Mouse (Mus musculus) limb, embryonic 13.5 days (tissue): ENCODE measurements at regions not wholly inside any gene's neighbourhood (a gene's known extent, or its start where the extent isn't known, plus 50 kb on each side); places are given as distances from the start of the nearest gene placed in this dataset.

Experiments used
- ATAC-seq: fragments of 200-750 bp; cut with Nextera tagmentation; 2 replicates; pipeline ENCODE4 v1.8.0; 2017; ENCODE audit warnings: low read depth, moderate number of reproducible peaks, moderate TSS enrichment; ENCODE audit not compliant: low FRiP score
- H3K27ac ChIP-seq: fragments of 300-500 bp; sonication (generic); 2 replicates; pipeline ENCODE4 v1.5.1; 2015; ENCODE audit warnings: inconsistent platforms, mild to moderate bottlenecking, moderate library complexity
- H3K27me3 ChIP-seq: fragments of 300-500 bp; sonication (generic); 2 replicates; pipeline ENCODE4 v1.6.1; 2015; ENCODE audit warnings: mild to moderate bottlenecking, inconsistent platforms
- H3K36me3 ChIP-seq: fragments of 300-500 bp; sonication (generic); 2 replicates; pipeline ENCODE4 v1.6.1; 2015; ENCODE audit warnings: inconsistent platforms, mild to moderate bottlenecking, moderate library complexity
- H3K4me1 ChIP-seq: fragments of 300-500 bp; sonication (generic); 2 replicates; pipeline ENCODE4 v1.6.1; 2015; ENCODE audit warnings: inconsistent platforms
- H3K4me2 ChIP-seq: fragments of 300-500 bp; sonication (generic); replicated peaks from 2 replicates; pipeline ENCODE4 v1.6.1; 2015; ENCODE audit warnings: inconsistent platforms, mild to moderate bottlenecking, moderate library complexity
- H3K4me3 ChIP-seq: fragments of 300-500 bp; sonication (generic); 2 replicates; pipeline ENCODE4 v1.5.1; 2015; ENCODE audit warnings: moderate library complexity, mild to moderate bottlenecking, inconsistent platforms
- H3K9ac ChIP-seq: fragments of 300-500 bp; sonication (generic); 2 replicates; pipeline ENCODE4 v1.6.1; 2015; ENCODE audit warnings: mild to moderate bottlenecking, inconsistent platforms
- H3K9me3 ChIP-seq: fragments of 300-500 bp; sonication (generic); 2 replicates; pipeline ENCODE4 v1.6.1; 2016; ENCODE audit warnings: inconsistent platforms
- WGBS: fragments of 180-500 bp; shearing (Covaris S2); methylation state at CpG from one replicate; pipeline ENCODE4 v1.1.7; 2015; 5-methylcytosine and 5-hydroxymethylcytosine counted together

- no peaks in the 10 kb centered on the region for H3K36me3 ChIP-seq
- no peaks in the 10 kb centered on the region for H3K4me1 ChIP-seq
Measured at GRCm38 (mm10) chr10:126727840-126728239, 173.3 kb downstream of the Atp23 start.

GRCm38 (mm10) chr10:126717961-126718360 is 183.2 kb downstream of the Atp23 start:
- H3K9ac ChIP-seq, result no peak overlapping the region
- no peaks in the 10 kb centered on the region for H3K27me3 ChIP-seq
- H3K4me2 ChIP-seq, result no peak overlapping the region
- H3K27ac ChIP-seq, result no peak overlapping the region
- 68% methylated on average over 2 of the region's 2 CpGs for WGBS
- ATAC-seq, result no peak
- H3K36me3 ChIP-seq, result no peaks in the 10 kb centered on the region
- H3K9me3 ChIP-seq, result no peaks in the 10 kb centered on the region
- no peak overlapping the region for H3K4me3 ChIP-seq
- no peaks in the 10 kb centered on the region for H3K4me1 ChIP-seq

More at GRCm38 (mm10) chr10:126727840-126728239, 173.3 kb downstream of the Atp23 start:
- Histone ChIP-seq H3K4me3 (no peak overlapping the region), H3K9me3 (no peaks in the 10 kb centered on the region), H3K27ac (no peak overlapping the region), H3K4me2 (no peak overlapping the region), H3K9ac (no peak overlapping the region), H3K27me3 (no peaks in the 10 kb centered on the region)
- ATAC-seq, result no peak
- WGBS, result 72% methylated on average over 4 of the region's 4 CpGs

- no peak overlapping the region for H3K4me2 ChIP-seq
- no peak overlapping the region for H3K9ac ChIP-seq
- no peak for ATAC-seq
- H3K36me3 ChIP-seq, result no peaks in the 10 kb centered on the region
- no peak overlapping the region for H3K27ac ChIP-seq
- WGBS, result 10% methylated on average over 3 of the region's 3 CpGs
- H3K9me3 ChIP-seq, result no peaks in the 10 kb centered on the region
- no peak overlapping the region for H3K4me3 ChIP-seq
- H3K4me1 ChIP-seq, result peaks cover 11% of the 10 kb centered on the region
- no peaks in the 10 kb centered on the region for H3K27me3 ChIP-seq
Measured at GRCm38 (mm10) chr10:126711758-126712157, 189.4 kb downstream of the Atp23 start.

- no peaks in the 10 kb centered on the region for H3K9me3 ChIP-seq
- no peak for ATAC-seq
- no peak overlapping the region for H3K4me3 ChIP-seq
- no peak overlapping the region for H3K27ac ChIP-seq
- no peaks in the 10 kb centered on the region for H3K36me3 ChIP-seq
- H3K4me1 ChIP-seq, result peaks cover 11% of the 10 kb centered on the region
- H3K27me3 ChIP-seq, result no peaks in the 10 kb centered on the region
- WGBS, result 69% methylated on average over 14 of the region's 14 CpGs
- no peak overlapping the region for H3K4me2 ChIP-seq
- no peak overlapping the region for H3K9ac ChIP-seq
Measured at GRCm38 (mm10) chr10:126709219-126709917, 191.8 kb downstream of the Atp23 start.

GRCm38 (mm10) chr10:126708730-126709129 is 192.4 kb downstream of the Atp23 start:
- peaks cover 11% of the 10 kb centered on the region for H3K4me1 ChIP-seq
- WGBS, result 76% methylated on average over 4 of the region's 4 CpGs
- ATAC-seq, result no peak
- no peak overlapping the region for H3K4me3 ChIP-seq
- H3K36me3 ChIP-seq, result no peaks in the 10 kb centered on the region
- no peaks in the 10 kb centered on the region for H3K9me3 ChIP-seq
- no peak overlapping the region for H3K9ac ChIP-seq
- no peaks in the 10 kb centered on the region for H3K27me3 ChIP-seq
- no peak overlapping the region for H3K27ac ChIP-seq
- no peak overlapping the region for H3K4me2 ChIP-seq

GRCm38 (mm10) chr10:126708215-126708614 is 192.9 kb downstream of the Atp23 start:
- H3K27me3 ChIP-seq, result no peaks in the 10 kb centered on the region
- no peaks in the 10 kb centered on the region for H3K9me3 ChIP-seq
- no peaks in the 10 kb centered on the region for H3K36me3 ChIP-seq
- H3K4me1 ChIP-seq, result peaks cover 11% of the 10 kb centered on the region
- no peak for ATAC-seq
- H3K9ac ChIP-seq, result no peak overlapping the region
- H3K27ac ChIP-seq, result no peak overlapping the region
- no peak overlapping the region for H3K4me3 ChIP-seq
- no peak overlapping the region for H3K4me2 ChIP-seq
- 79% methylated on average over 4 of the region's 4 CpGs for WGBS

GRCm38 (mm10) chr10:126697086-126697485 is 204.1 kb downstream of the Atp23 start:
- Histone ChIP-seq H3K4me2 (no peak overlapping the region), H3K27ac (no peak overlapping the region), H3K27me3 (no peaks in the 10 kb centered on the region), H3K4me1 (no peaks in the 10 kb centered on the region), H3K36me3 (no peaks in the 10 kb centered on the region), H3K9ac (no peak overlapping the region), H3K4me3 (no peak overlapping the region), H3K9me3 (no peaks in the 10 kb centered on the region)
- 83% methylated on average over 10 of the region's 10 CpGs for WGBS
- no peak for ATAC-seq

GRCm38 (mm10) chr10:126690914-126691673 is 210.1 kb downstream of the Atp23 start:
- WGBS, result 48% methylated on average over 25 of the region's 25 CpGs
- H3K27ac ChIP-seq, result no peak overlapping the region

GRCm38 (mm10) chr10:126680275-126681184 is 220.6 kb downstream of the Atp23 start:
- Histone ChIP-seq H3K36me3 (no peaks in the 10 kb centered on the region), H3K27ac (no peak overlapping the region), H3K4me1 (no peaks in the 10 kb centered on the region), H3K4me2 (no peak overlapping the region), H3K4me3 (no peak overlapping the region), H3K9me3 (peaks cover 6% of the 10 kb centered on the region; the same call in 1 of the 2 replicates), H3K27me3 (peaks cover 8% of the 10 kb centered on the region; the same call in 1 of the 2 replicates), H3K9ac (no peak overlapping the region)
- 8% methylated on average over 12 of the region's 12 CpGs for WGBS
- no peak for ATAC-seq

More at GRCm38 (mm10) chr10:126690914-126691673, 210.1 kb downstream of the Atp23 start:
- no peak overlapping the region for H3K4me2 ChIP-seq
- H3K9me3 ChIP-seq, result no peaks in the 10 kb centered on the region
- no peaks in the 10 kb centered on the region for H3K27me3 ChIP-seq
- H3K9ac ChIP-seq, result no peak overlapping the region
- no peak for ATAC-seq
- no peaks in the 10 kb centered on the region for H3K36me3 ChIP-seq
- no peak overlapping the region for H3K4me3 ChIP-seq
- no peaks in the 10 kb centered on the region for H3K4me1 ChIP-seq

- no peak overlapping the region for H3K9ac ChIP-seq
- ATAC-seq, result no peak
- H3K27me3 ChIP-seq, result peaks cover 8% of the 10 kb centered on the region; the same call in 1 of the 2 replicates
- no peaks in the 10 kb centered on the region for H3K36me3 ChIP-seq
- peaks cover 6% of the 10 kb centered on the region; the same call in 1 of the 2 replicates for H3K9me3 ChIP-seq
- 28% methylated on average over 25 of the region's 25 CpGs for WGBS
- H3K4me1 ChIP-seq, result no peaks in the 10 kb centered on the region
- H3K4me2 ChIP-seq, result no peak overlapping the region
- H3K27ac ChIP-seq, result no peak overlapping the region
- H3K4me3 ChIP-seq, result no peak overlapping the region
Measured at GRCm38 (mm10) chr10:126679224-126680120, 221.7 kb downstream of the Atp23 start.

GRCm38 (mm10) chr10:126673437-126673836 is 227.7 kb downstream of the Atp23 start:
- whole genome bisulfite sequencing, result 48% methylated on average over 5 of the region's 5 CpGs
- Histone ChIP-seq H3K4me3 (no peak overlapping the region), H3K4me1 (no peaks in the 10 kb centered on the region), H3K27me3 (no peaks in the 10 kb centered on the region), H3K9ac (no peak overlapping the region), H3K9me3 (peaks cover 6% of the 10 kb centered on the region; the same call in 1 of the 2 replicates), H3K36me3 (no peaks in the 10 kb centered on the region), H3K4me2 (no peak overlapping the region), H3K27ac (no peak overlapping the region)
- ATAC-seq, result no peak
